In genomic region chr6:27264972-27265371, GRCm38 (mm10) we compare ENCODE assay signal across 19 mouse cellular contexts.
"Had no signal": no experiment of that assay in that cellular context is flagged by ENCODE, and none has a peak within 500 bp of the region (broad histone marks: within the 10 kb centered on the region; RNA-seq: fewer than 3 reads in every experiment).

No protein-coding gene starts in this region.

- H3K27me3 ChIP-seq: liver, embryonic 12.5 days; liver, embryonic 15.5 days; lung, embryonic 15.5 days; megakaryocyte, embryonic 14.5 days; midbrain, embryonic 13.5 days; neural tube, embryonic 13.5 days had no signal

- H3K4me3 ChIP-seq: left cerebral cortex, adult 2 months; liver, embryonic 12.5 days; liver, embryonic 15.5 days; lung, embryonic 15.5 days; megakaryocyte, embryonic 14.5 days; midbrain, embryonic 10.5 days; midbrain, embryonic 13.5 days; myocyte; neural tube, embryonic 13.5 days had no signal

- H3K4me1 ChIP-seq: liver, embryonic 12.5 days; liver, embryonic 15.5 days; lung, embryonic 15.5 days; megakaryocyte, embryonic 14.5 days; midbrain, embryonic 10.5 days; midbrain, embryonic 13.5 days; neural tube, embryonic 13.5 days had no signal

- H3K27ac ChIP-seq: kidney, postnatal 0 days; left cerebral cortex, adult 2 months; liver, embryonic 12.5 days; liver, embryonic 15.5 days; lung, embryonic 15.5 days; midbrain, embryonic 10.5 days; midbrain, embryonic 13.5 days; neural tube, embryonic 13.5 days had no signal

- H3K36me3 ChIP-seq: liver, embryonic 12.5 days; liver, embryonic 15.5 days; lung, embryonic 15.5 days; midbrain, embryonic 10.5 days; midbrain, embryonic 13.5 days; neural tube, embryonic 13.5 days had no signal

- DNase-seq: kidney, adult 18-20 months; kidney, adult 9 months; kidney, postnatal 25 days; layer of hippocampus, postnatal 36 days; lung, adult 18-20 months; lung, postnatal 10 days; lung, postnatal 36 days; thymus, postnatal 36 days had no signal

- H3K9ac ChIP-seq: liver, embryonic 12.5 days; liver, embryonic 15.5 days; lung, embryonic 15.5 days; midbrain, embryonic 13.5 days; neural tube, embryonic 13.5 days had no signal

- H3K4me2 ChIP-seq: liver, embryonic 12.5 days; liver, embryonic 15.5 days; lung, embryonic 15.5 days; midbrain, embryonic 13.5 days; neural tube, embryonic 13.5 days had no signal

- H3K9me3 ChIP-seq: liver, embryonic 12.5 days; liver, embryonic 15.5 days; lung, embryonic 15.5 days; megakaryocyte, embryonic 14.5 days; midbrain, embryonic 10.5 days; midbrain, embryonic 13.5 days; neural tube, embryonic 13.5 days had no signal

- ATAC-seq: liver, embryonic 12.5 days; midbrain, embryonic 13.5 days; midbrain, embryonic 16.5 days had no signal
